Mouse (Mus musculus) kidney, postnatal 0 days (tissue): ENCODE data around the gene Mrpl30. TPM values are rescaled to one million over a fixed set of nuclear protein-coding genes. Genes with fewer than 3 reads are reported as not detected.
A peak's percentile ranks its signal among the peaks of the same experiment; 100 is the strongest.

Experiments used
- ATAC-seq: fragments of 200-750 bp; cut with Nextera tagmentation; replicated peaks from 2 replicates; pipeline ENCODE4 v1.8.0; 2017; ENCODE audit warnings: low read depth, moderate number of reproducible peaks, moderate TSS enrichment, moderate library complexity; ENCODE audit not compliant: low FRiP score
- DNase-seq: peaks from one replicate; pipeline ENCODE4 v3.0.0-alpha.2; 2016; ENCODE audit warnings: low spot score
- H3K27ac ChIP-seq: fragments of 300-500 bp; sonication (generic); 2 replicates; pipeline ENCODE4 v1.5.1; 2014; ENCODE audit warnings: mild to moderate bottlenecking
- H3K27me3 ChIP-seq: fragments of 300-500 bp; sonication (generic); 2 replicates; pipeline ENCODE4 v1.6.1; 2014; ENCODE audit warnings: low read length, mixed read lengths; ENCODE audit not compliant: insufficient read depth
- H3K36me3 ChIP-seq: fragments of 300-500 bp; sonication (generic); 2 replicates; pipeline ENCODE4 v1.6.1; 2014; ENCODE audit warnings: low read length, mixed read lengths; ENCODE audit not compliant: insufficient read depth
- H3K4me1 ChIP-seq: fragments of 300-500 bp; sonication (generic); replicated peaks from 2 replicates; pipeline ENCODE4 v1.6.1; 2014; ENCODE audit warnings: antibody characterized with exemption, low read length, mixed read lengths; ENCODE audit not compliant: insufficient read depth
- H3K4me2 ChIP-seq: fragments of 300-500 bp; sonication (generic); 2 replicates; pipeline ENCODE4 v1.6.1; 2014; ENCODE audit warnings: mild to moderate bottlenecking, low read length, moderate library complexity, mixed read lengths
- H3K4me3 ChIP-seq: fragments of 300-500 bp; sonication (generic); replicated peaks from 2 replicates; pipeline ENCODE4 v1.5.1; 2014; ENCODE audit warnings: low read depth, low read length
- H3K9ac ChIP-seq: fragments of 300-500 bp; sonication (generic); 2 replicates; pipeline ENCODE4 v1.6.1; 2014; ENCODE audit warnings: low read depth, low read length
- H3K9me3 ChIP-seq: fragments of 300-500 bp; sonication (generic); replicated peaks from 2 replicates; pipeline ENCODE4 v1.6.1; 2016; ENCODE audit warnings: low read length, inconsistent platforms, mixed read lengths
- CTCF ChIP-seq: IDR thresholded peaks from 2 replicates; pipeline ENCODE4 v1.5.1; 2016; ENCODE audit warnings: antibody characterized with exemption, low read depth, mild to moderate bottlenecking, moderate library complexity
- WGBS: fragments of 180-500 bp; shearing (Covaris S2); extraction: QIAGEN DNeasy Blood & Tissue Kit; methylation state at CpG from one replicate; pipeline ENCODE4 v1.1.7; 2014; 5-methylcytosine and 5-hydroxymethylcytosine counted together
- polyA plus RNA-seq: library from polyadenylated mRNA; unstranded; fragments of >200 nt; fragmentation: Nextera tagmentation; extraction: Ambion mirVana; gene quantifications from 2 replicates; pipeline ENCODE4 v1.2.1, GENCODE M21; 2015

Mrpl30 gene
- polyA plus RNA-seq, 1 experiment from 2014 or later, result 316 TPM

DNA sequence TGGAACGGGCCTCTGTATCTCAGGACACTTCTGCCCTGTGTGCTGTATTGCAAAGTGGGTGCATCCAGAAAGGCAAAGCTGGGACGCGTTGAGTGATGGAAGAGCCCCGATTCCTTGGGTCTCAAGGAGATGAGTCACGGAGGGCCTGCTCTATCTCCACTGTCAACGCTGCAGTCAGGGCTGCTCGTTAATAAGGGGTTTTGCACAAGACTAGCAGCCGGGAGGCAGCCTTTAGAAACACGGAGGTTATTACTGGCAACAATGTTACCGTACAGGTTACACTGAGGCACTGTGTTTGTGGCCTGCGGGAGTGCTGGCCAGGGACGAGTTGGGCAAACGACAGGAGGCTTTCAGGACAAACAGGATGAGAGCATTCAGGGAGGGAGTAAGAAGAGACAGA, 27.4 kb downstream of the Mrpl30 start:
- Histone ChIP-seq H3K4me1 (no peaks in the 10 kb centered on the region), H3K36me3 (no peaks in the 10 kb centered on the region), H3K4me2 (no peak overlapping the region), H3K9ac (no peak overlapping the region), H3K27ac (no peak overlapping the region), H3K9me3 (no peaks in the 10 kb centered on the region), H3K27me3 (no peaks in the 10 kb centered on the region), H3K4me3 (no peak overlapping the region)
- no peak for TF ChIP-seq CTCF
- ATAC-seq (no peak), DNase-seq (no peak)
- WGBS, result 64% methylated on average over 13 of the region's 13 CpGs

DNA sequence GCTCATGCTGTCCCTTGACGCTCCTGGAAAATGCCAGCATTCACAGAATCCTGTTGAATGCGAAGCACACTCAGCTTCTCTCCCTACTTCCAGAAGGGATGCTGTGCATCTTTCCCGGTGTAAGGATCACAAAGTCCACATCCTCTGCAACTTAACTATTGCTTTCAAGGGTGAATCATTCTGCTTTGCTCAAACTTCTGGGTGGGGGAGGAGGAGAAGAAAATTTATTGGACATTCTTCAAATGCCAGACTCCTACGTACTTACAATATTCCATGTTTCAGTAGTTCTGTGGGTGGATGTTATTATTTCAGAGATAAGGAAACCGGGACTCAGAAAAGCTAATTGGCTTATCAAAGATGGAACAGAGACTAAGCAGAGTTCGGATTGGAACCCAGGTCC, 27.8 kb downstream of the Mrpl30 start:
- WGBS, result 51% methylated on average over 6 of the region's 6 CpGs
- H3K9me3 ChIP-seq, result no peaks in the 10 kb centered on the region
- TF ChIP-seq CTCF, result no peak

DNA sequence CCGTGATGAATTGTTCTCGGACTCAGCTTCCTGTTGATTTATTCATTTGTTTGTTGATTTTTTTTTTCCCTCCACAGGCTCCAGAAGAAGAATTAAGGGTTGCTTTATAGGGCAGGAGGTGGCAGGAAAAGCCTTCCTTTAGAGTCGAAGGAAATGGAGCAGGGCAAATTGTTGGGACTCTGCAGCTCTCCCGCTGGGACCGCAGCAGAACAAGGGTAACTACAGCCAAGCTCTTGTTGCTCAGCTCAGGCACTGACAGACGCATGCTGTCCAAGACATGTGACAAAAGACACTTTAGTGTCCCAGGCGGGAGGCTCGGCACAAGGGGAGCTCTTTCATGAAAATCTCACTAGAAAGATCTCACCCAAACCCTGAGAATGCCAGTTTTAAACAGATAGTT, 32.3 kb downstream of the Mrpl30 start:
- Histone ChIP-seq H3K9ac (no peak overlapping the region), H3K27me3 (no peaks in the 10 kb centered on the region), H3K27ac (no peak overlapping the region), H3K4me3 (no peak overlapping the region), H3K4me2 (no peak overlapping the region), H3K4me1 (no peaks in the 10 kb centered on the region), H3K36me3 (no peaks in the 10 kb centered on the region), H3K9me3 (no peaks in the 10 kb centered on the region)
- DNase-seq, result no peak
- TF ChIP-seq CTCF, result no peak
- no peak for ATAC-seq
- WGBS, result 32% methylated on average over 8 of the region's 8 CpGs

More for the DNA sequence above, 27.8 kb downstream of the Mrpl30 start:
- H3K4me2 ChIP-seq, result no peak overlapping the region
- H3K27me3 ChIP-seq, result no peaks in the 10 kb centered on the region
- ATAC-seq, result no peak
- H3K36me3 ChIP-seq, result no peaks in the 10 kb centered on the region
- H3K27ac ChIP-seq, result no peak overlapping the region
- DNase-seq, result no peak
- H3K4me1 ChIP-seq, result no peaks in the 10 kb centered on the region
- H3K9ac ChIP-seq, result no peak overlapping the region
- H3K4me3 ChIP-seq, result no peak overlapping the region

DNA sequence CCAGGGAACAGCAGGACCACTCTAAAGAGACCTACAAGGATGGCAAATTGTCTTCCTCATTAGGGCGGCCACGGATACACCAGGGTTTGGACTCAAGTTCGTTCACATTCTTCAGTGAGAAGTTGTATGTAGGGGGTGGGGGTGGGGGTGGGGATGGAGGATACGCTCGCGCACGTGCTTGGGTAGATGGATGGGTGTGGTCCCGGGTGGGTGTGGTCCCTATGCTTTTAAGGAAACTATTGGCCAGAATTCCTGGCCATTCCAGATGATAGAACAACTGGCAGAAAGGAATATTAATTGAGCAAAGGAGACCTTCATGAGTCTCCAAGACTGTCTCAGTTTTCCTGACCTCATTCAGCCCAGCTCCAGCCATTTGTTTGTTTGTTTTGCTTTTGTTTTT, 35.7 kb downstream of the Mrpl30 start:
- Histone ChIP-seq H3K27me3 (no peaks in the 10 kb centered on the region), H3K27ac (no peak overlapping the region), H3K9ac (no peak overlapping the region), H3K9me3 (no peaks in the 10 kb centered on the region), H3K4me3 (no peak overlapping the region), H3K36me3 (no peaks in the 10 kb centered on the region), H3K4me2 (no peak overlapping the region), H3K4me1 (no peaks in the 10 kb centered on the region)
- DNase-seq (no peak), ATAC-seq (no peak)
- WGBS, result 73% methylated on average over 8 of the region's 8 CpGs
- TF ChIP-seq CTCF, result no peak

DNA sequence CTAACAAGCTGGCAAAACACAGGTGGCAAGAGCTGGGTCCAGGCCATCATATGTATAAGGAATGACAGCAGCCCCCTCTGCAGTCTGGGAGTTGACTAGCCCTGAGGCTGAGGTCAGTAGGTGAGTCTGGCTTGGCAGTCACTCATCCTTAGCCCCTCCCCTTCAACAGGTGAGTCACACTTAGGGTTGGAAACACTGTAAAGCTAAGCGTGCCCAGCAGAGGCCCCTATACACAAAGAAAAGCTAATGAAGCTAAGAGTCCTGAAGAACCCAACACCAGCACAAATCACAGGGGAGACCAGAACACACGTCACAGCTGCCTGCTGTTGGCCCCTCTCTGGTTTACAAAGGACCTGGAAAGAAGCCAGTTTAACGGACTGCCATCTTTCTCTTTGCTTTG, 41.5 kb downstream of the Mrpl30 start:
- H3K9ac ChIP-seq, result no peak overlapping the region
- WGBS, result 15% methylated on average over 3 of the region's 3 CpGs
- ATAC-seq, result peak; percentile 74; the same call in 1 of the 2 replicates
- H3K9me3 ChIP-seq, result no peaks in the 10 kb centered on the region
- H3K36me3 ChIP-seq, result no peaks in the 10 kb centered on the region
- TF ChIP-seq CTCF, result peak; percentile 57
- H3K27ac ChIP-seq, result no peak overlapping the region
- H3K4me3 ChIP-seq, result no peak overlapping the region
- H3K4me2 ChIP-seq, result no peak overlapping the region
- H3K4me1 ChIP-seq, result no peaks in the 10 kb centered on the region
- peak; percentile 40 for DNase-seq
- no peaks in the 10 kb centered on the region for H3K27me3 ChIP-seq

Other genes starting within 250 kb of the Mrpl30 start
- 2.1 and 2.4 TPM in 2 replicates for gene 2010300C02Rik, start 170.4 kb upstream of the Mrpl30 start, polyA plus RNA-seq
- gene Tsga10, start 24.0 kb upstream of the Mrpl30 start, polyA plus RNA-seq, result 4.9 and 5.3 TPM in 2 replicates
- 10.0 and 10.6 TPM in 2 replicates for gene Lipt1, start 18.7 kb upstream of the Mrpl30 start, polyA plus RNA-seq
- 25.4 and 26.5 TPM in 2 replicates for gene Mitd1, start 66 bp upstream of the Mrpl30 start, polyA plus RNA-seq
- not detected in 2 replicates for gene Lyg2, start 26.0 kb downstream of the Mrpl30 start, polyA plus RNA-seq
- gene Lyg1, start 67.3 kb downstream of the Mrpl30 start, polyA plus RNA-seq, result not detected in 2 replicates
- gene Txndc9, start 107.4 kb downstream of the Mrpl30 start, polyA plus RNA-seq, result 135 and 140 TPM in 2 replicates
- gene Eif5b, start 107.5 kb downstream of the Mrpl30 start, polyA plus RNA-seq, result 21.8 and 22.3 TPM in 2 replicates
- 12.5 and 13.9 TPM in 2 replicates for gene Rev1, start 239.3 kb downstream of the Mrpl30 start, polyA plus RNA-seq